Mouse (Mus musculus) erythroblast, embryonic 14.5 days (primary cell): ENCODE data around the gene Ctrc.

Experiments
- GATA1 ChIP-seq: IDR thresholded peaks from 2 replicates; pipeline ENCODE4 v1.6.1; 2012; ENCODE audit warnings: low read length, inconsistent platforms, mixed read lengths
- TAL1 ChIP-seq: IDR thresholded peaks from 3 replicates; pipeline ENCODE4 v1.6.1; 2012; ENCODE audit warnings: low read length, inconsistent platforms, mixed read lengths

DNA sequence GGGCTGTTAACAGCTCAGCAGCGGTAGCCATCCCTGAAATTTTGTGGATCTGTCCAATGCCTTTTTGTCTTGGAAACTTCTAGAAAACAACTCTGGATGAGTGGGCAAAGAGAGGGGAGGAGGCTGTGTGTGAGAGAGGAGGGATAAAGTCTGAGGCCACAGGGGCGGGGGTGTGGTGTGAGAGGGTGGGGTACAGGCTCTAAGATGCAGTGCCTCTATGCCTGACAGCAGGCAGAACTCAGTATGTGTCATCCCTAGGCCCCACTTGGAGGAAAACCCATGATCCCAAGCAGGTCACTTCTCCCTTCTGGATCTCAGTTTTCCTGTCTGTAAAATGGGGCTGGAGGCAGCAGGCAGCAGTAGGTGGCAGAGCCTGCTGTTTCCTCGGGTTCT is 25.2 kb upstream of the Ctrc start:
- TF ChIP-seq GATA1 (no peak), TAL1 (no peak)
